Mouse (Mus musculus) mature B cell (primary cell): Measurements from ENCODE around the gene Rarres2.

Experiments used
- in situ Hi-C: fragments of 300-500 bp; cut with MboI; formaldehyde crosslinking; loops from 2 replicates; pipeline ENCODE4 v1.14.3; 2019

Gene Rarres2

GRCm38 (mm10) chr6:48579215-48579648 is 6.6 kb upstream of the Rarres2 start:
- in situ Hi-C loops: no loop called here

- in situ Hi-C loops: no loop called here
Observed at GRCm38 (mm10) chr6:48578736-48579135, 6.1 kb upstream of the Rarres2 start.

GRCm38 (mm10) chr6:48573981-48574380 is 1.4 kb upstream of the Rarres2 start:
- in situ Hi-C loops: no loop called here

GRCm38 (mm10) chr6:48573280-48573679 is 691 bp upstream of the Rarres2 start:
- in situ Hi-C loops: no loop called here

GRCm38 (mm10) chr6:48572014-48572413 is 575 bp downstream of the Rarres2 start:
- in situ Hi-C loops: no loop called here

- in situ Hi-C loops: no loop called here
Observed at GRCm38 (mm10) chr6:48569065-48569807, 3.4 kb downstream of the Rarres2 start.

GRCm38 (mm10) chr6:48568036-48568984 is 4.3 kb downstream of the Rarres2 start:
- in situ Hi-C loops: no loop called here

- in situ Hi-C loops: no loop called here
Observed at GRCm38 (mm10) chr6:48566312-48566711, 6.3 kb downstream of the Rarres2 start.

- in situ Hi-C loops: no loop called here
Observed at GRCm38 (mm10) chr6:48565693-48566310, 6.8 kb downstream of the Rarres2 start.

GRCm38 (mm10) chr6:48555956-48556355 is 16.6 kb downstream of the Rarres2 start:
- in situ Hi-C loops: no loop called here

- in situ Hi-C loops: no loop called here
Observed at GRCm38 (mm10) chr6:48555104-48555890, 17.3 kb downstream of the Rarres2 start.

- in situ Hi-C loops: no loop called here
Observed at GRCm38 (mm10) chr6:48554280-48555103, 18.1 kb downstream of the Rarres2 start, which contains the start of gene Lrrc61. Gene Lrrc61, plus strand, starts transcription at chr6:48554796.

- in situ Hi-C loops: no loop called here
Observed at GRCm38 (mm10) chr6:48553819-48554218, 18.8 kb downstream of the Rarres2 start.

GRCm38 (mm10) chr6:48552918-48553317 is 19.7 kb downstream of the Rarres2 start:
- in situ Hi-C loops: no loop called here

GRCm38 (mm10) chr6:48548314-48548713 is 24.3 kb downstream of the Rarres2 start:
- in situ Hi-C loops: no loop called here

GRCm38 (mm10) chr6:48546858-48547257 is 25.7 kb downstream of the Rarres2 start:
- in situ Hi-C loops: no loop called here

- in situ Hi-C loops: no loop called here
Observed at GRCm38 (mm10) chr6:48546271-48546670, 26.3 kb downstream of the Rarres2 start.

- in situ Hi-C loops: no loop called here
Observed at GRCm38 (mm10) chr6:48545251-48545650, 27.3 kb downstream of the Rarres2 start.

GRCm38 (mm10) chr6:48542631-48543030 is 30.0 kb downstream of the Rarres2 start:
- in situ Hi-C loops: no loop called here
